Mouse (Mus musculus) erythroblast, adult 5-6 weeks (primary cell): ENCODE results near the gene Plce1. TPM values are rescaled to one million over a fixed set of nuclear protein-coding genes. Genes with fewer than 3 reads are reported as not detected.

ENCODE experiments used
- ATAC-seq: replicated peaks from 2 replicates; pipeline ENCODE4 v1.8.0; 2016; ENCODE audit warnings: moderate number of reproducible peaks, mild to moderate bottlenecking, moderate TSS enrichment, inconsistent platforms; ENCODE audit not compliant: poor library complexity, low FRiP score, severe bottlenecking
- total RNA-seq, 2 experiments: library from RNA; stranded (forward) in 1 of 2; stranded (reverse) in 1 of 2; fragments of 150-400 nt in 1 of 2; fragments of 200-764, 138-1000 nt in 1 of 2; gene quantifications; 2 replicates each; pipeline versions ENCODE4 v1.2.3 to v1.2.4; 2015 to 2017; ENCODE audit warnings: low replicate concordance in 2 of 2

The Plce1 gene
- total RNA-seq, 2 experiments from 2014 or later: not detected

DNA sequence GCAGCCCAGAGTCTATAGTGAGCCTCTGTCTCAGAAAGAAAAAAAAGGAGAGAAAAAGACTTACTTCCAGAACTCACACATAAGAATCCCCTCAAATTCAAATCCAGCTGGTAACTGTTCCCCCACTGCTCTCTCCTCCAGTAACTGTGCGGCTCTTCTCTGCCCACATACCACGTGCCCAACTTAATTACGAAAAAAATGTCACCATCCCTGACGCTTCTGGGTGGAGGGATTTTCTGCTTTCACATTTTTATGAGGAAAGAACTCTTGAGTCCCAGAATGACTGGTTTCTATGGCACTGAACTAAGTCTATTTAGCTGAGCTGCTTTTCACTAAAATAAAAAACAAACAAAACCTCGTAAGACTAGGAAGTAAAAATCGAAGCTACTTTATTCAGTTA, 306.8 kb downstream of the Plce1 start:
- ATAC-seq: no peak

DNA sequence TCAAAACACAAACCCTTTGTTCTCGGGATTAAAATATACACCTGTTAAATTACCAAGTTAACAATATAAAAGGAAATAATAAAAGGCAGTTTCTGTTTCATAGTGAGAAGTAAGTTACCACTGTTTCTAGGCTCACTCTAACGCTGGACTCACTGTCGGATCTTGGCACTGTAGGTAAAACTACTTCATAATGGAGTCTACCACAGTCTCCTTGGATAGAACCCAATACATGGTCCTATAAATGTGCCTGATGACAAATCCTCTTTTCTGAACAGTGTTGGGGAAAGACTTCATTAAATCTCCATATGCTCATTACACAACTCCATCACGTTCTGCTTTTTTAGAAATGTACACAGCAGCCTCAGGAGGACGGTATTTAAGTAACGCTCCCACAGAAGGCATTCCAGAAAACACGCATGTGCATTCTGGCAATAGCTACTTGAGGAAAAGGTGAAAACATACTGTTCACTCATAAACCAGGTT, 312.7 kb downstream of the Plce1 start:
- ATAC-seq: no peak

DNA sequence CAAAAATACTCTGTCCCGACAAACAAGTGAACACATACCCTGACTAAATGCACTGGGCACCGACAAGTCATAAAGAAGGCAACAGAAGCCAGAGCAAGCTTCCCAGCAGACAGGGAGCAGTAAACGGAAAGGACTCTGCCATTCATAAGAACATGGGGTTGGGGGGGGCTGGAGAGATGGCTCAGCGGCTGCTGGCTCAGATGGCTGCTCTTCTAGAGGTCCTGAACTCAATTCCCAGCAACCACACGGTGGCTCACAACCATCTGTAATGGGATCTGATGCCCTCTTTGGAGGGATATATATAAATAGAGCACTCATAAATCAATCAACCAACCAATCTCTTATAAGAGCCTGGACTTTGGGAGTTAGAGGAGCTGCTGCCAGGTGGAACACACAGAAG, 315.6 kb downstream of the Plce1 start:
- ATAC-seq: no peak

DNA sequence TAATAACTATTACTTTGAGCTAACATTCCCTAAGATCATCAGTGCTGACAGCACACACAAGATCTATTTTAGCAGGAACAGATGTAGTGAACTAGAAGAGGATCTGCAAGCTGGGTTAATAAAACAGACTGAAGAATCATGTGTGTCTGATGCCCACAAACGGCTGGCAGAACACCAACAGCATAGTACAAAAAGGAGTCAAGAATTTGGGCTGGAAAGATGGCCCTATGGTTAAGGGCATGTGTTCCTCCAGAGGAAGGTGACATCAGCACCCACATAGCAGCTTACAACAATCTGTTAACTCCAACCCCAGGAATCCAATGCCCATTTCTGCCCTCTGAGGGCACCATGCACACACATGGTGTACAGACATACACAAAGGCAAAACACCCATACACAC, 317.4 kb downstream of the Plce1 start:
- ATAC-seq: no peak

DNA sequence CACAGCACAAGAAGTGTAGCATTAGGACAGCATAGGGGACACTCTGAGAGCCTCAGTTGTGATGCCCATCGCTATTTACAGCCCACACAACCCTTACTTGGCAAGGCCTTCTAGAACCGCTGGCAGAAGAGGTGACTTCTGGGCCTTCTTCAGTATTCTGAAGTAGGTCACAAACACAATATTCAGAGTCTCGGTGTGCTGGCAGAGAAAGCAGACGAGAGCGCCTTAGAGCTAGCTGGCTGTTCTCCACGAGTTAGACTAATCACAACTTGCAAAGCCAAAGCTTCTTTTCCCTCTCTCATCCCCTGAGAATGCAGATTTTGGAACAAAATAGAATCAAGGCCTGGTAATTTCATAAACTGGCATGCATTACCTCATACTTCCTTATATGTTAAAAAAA, 317.9 kb downstream of the Plce1 start:
- ATAC-seq: no peak

DNA sequence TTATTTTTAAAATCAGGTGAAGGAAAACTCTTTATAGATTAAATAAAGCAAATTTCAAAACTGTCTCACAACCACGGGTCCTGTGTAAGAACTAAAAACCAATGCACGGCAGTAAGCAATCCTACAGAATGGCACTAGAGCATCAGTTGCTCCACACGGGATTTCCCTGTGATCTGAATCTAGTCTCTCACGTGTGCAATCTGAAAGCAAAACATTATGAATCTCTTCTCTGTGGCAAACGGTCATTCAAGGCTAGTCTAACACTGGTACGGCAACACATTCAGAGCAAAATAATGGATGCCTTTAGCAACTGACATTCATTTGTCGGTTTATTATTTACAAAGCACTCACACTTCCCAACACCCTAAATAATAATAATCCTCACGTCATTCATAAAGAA, 337.3 kb downstream of the Plce1 start:
- ATAC-seq: no peak

DNA sequence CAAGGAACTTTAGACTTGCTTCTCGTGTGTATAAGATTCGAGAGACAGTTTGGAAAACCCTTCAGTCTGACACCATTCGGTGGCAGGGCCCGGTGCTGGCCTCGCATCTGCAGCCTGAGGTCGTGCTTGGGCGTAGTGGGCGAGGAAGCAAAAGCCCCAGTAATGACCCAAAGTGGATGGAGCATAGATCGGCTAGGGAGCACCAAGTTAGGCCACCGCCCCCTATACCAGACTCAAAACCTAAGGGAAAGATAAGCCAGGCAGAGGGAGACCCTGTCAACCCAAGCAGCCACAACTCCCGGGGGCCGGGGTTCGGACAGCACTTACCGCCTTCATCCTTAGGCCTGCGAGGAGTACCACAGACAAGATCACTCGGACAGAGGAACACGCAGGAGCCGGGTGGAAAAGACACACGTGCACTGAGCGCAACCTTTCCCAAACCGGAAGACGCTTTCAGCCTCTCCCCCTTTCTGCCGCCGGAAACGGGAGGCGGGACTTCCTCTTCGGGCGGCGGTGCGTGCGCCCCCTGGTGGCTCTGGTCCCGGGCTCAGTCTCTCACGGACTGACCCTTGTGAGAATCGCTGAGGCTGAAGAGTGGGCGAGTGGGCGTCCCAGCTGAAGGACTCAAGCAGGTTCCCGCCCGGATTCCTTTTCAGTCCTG, 338.0 kb downstream of the Plce1 start, which contains the start of gene Noc3l:
Gene Noc3l, minus strand, starts transcription at position 472 of the 661 bp plus-strand sequence.
- ATAC-seq: peak; percentile 92

DNA sequence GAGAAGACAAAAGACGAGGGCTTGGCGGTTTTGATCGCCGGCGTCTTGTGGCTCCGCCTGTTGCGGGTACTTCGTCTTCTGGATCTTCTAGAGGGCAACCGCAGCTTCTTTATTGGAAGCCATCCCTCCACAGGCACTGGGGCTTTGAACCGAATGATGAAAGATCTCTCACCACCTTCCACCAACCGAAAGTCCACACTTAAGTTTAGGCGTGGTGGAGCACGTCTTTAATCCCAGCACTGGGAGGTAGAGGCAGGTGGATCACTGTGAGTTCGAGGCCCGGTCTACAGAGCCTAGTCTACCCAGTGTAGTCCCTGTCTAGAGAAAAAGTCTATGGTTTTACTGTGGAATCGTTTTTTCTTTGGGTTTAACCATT, 338.5 kb downstream of the Plce1 start:
- peak; percentile 59 for ATAC-seq

DNA sequence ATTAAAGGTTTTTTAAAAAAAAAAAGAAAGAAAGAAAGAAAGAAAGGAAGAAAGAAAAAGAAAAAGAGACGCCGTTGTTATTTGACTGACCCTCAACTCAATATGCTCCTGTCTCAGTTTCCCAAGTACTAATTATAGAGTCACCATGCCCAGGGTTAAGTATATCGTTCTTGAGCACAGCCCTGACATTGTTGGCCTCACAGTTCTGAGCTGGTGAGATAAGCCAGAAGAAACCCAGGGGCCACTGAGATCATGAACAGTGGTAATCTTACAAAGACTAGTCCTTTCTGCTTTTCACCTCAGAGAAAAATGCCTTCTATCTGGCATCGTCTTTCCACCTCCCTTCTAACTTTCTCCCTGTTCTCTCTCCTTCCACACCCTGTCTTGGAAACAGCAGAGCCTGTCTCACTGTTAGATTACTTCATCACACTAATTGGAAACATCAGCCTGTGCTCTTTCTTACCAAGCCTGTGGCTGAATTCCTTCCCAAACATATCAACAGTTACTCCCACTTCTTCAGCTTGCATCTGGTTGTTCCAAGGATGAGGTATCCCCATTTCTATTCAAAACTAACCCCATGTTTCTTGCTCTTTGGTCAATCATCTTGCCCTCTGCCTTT, 339.4 kb downstream of the Plce1 start:
- peak; percentile 80 for ATAC-seq

DNA sequence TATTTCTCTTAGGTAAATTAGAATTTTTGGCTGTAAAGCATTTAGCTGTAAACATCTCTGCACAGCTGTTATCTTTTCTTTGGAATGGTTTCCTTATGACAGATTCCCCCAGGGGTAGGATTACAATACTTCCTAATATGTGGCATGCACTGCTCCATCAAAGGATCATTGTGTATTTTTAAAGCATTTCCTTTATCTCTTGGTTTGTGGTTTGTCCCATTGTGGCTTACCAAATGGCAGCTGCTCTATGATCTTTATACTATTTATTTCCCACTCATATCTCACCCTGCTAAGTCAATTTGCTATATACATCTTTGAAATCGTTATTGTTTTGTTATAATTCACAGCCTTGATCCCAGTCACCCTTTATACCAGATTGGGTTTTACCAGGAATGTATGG, 352.3 kb downstream of the Plce1 start:
- no peak for ATAC-seq

Other genes with a start within 250 kb of the Plce1 start
- 0.21 TPM in 1 of 2 replicates, not detected in the other for gene Lgi1, start 216.6 kb upstream of the Plce1 start, total RNA-seq (2015; ENCODE audit: low replicate concordance)
- not detected in 2 replicates for gene Lgi1, start 216.6 kb upstream of the Plce1 start, total RNA-seq (2017; ENCODE audit: low replicate concordance)
- gene Slc35g1, start 85.1 kb upstream of the Plce1 start, total RNA-seq (2015; ENCODE audit: low replicate concordance): 3.3 and 4.8 TPM in 2 replicates
- 2.3 and 2.8 TPM in 2 replicates for gene Slc35g1, start 85.1 kb upstream of the Plce1 start, total RNA-seq (2017; ENCODE audit: low replicate concordance)